Mouse (Mus musculus): ENCODE measurements around the gene Dnase1l2. TPM values are rescaled to one million over a fixed set of nuclear protein-coding genes. Genes with fewer than 3 reads are reported as not detected.

The Dnase1l2 gene
- polyA plus RNA-seq, 1 experiment from 2014 or later = 3.2 TPM

DNA sequence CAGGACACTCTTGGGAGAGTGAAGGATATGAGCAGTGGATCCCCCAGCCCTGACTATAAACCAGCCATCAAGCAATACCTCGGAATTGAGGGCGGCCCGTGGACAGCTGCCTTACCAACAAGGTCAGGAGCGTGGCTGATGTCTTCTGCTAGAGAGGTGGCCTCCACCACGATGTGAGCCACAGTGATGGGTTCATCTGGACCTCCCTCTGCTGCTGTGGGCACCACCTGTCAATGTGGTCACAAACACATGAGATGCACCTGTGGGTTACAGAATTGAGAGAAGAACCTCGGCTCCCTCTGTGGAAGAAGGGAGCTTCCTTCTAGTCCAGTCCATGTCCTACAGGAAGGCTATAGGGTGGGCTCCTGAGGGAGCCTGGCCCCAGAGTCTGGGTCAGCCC, 6.6 kb upstream of the Dnase1l2 start:
- Histone ChIP-seq H3K4me3 (ENCODE audit: low read depth, low read length) (no peak overlapping the region), H3K27ac (ENCODE audit: low read depth, low read length) (no peak overlapping the region), H3K4me2 (replicated peaks; ENCODE audit: low read depth, low read length) (no peak overlapping the region), H3K36me3 (ENCODE audit: control insufficient read depth, insufficient read depth, low read length) (peaks cover 13% of the 10 kb centered on the region; the same call in 1 of the 2 replicates), H3K9me3 (ENCODE audit: control insufficient read depth, low read length) (no peaks in the 10 kb centered on the region), H3K27me3 (ENCODE audit: control insufficient read depth, insufficient read depth, low read length) (no peaks in the 10 kb centered on the region), H3K4me1 (replicated peaks; ENCODE audit: control insufficient read depth, insufficient read depth, low read length) (0 out of 2 replicates have a peak, but pooled peaks cover 2% of the 10 kb centered on the region), H3K9ac (ENCODE audit: low read depth, low read length) (no peak overlapping the region)
- DNase-seq (ENCODE audit: low spot score) (no peak), ATAC-seq (ENCODE audit: low FRiP score) (no peak)
- 92% methylated on average over 6 of the region's 6 CpGs for WGBS

DNA sequence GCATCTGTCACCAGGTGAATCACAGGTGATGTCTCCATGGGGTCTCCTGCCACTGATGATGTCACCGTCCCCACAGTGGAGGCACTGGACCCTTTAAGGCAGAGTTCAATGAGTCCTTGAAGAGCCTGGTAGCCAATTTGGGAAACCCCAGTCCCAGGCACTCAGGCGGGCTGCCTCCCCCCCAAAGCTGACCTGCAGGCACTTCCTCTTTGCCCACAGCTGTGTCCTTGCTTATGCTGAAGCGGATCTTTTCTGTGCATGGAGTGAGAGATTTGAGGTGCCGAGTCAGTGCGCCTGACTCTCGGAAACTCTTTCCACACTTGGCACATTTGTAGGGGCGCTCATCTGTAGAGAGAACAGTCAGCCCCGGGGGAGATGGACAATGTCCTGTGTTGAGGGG, 3.7 kb upstream of the Dnase1l2 start:
- Histone ChIP-seq H3K4me3 (ENCODE audit: low read depth, low read length) (no peak overlapping the region), H3K27ac (ENCODE audit: low read depth, low read length) (no peak overlapping the region), H3K36me3 (ENCODE audit: control insufficient read depth, insufficient read depth, low read length) (peaks cover 18% of the 10 kb centered on the region; the same call in 1 of the 2 replicates), H3K27me3 (ENCODE audit: control insufficient read depth, insufficient read depth, low read length) (no peaks in the 10 kb centered on the region), H3K4me1 (replicated peaks; ENCODE audit: control insufficient read depth, insufficient read depth, low read length) (no peaks in the 10 kb centered on the region), H3K9me3 (ENCODE audit: control insufficient read depth, low read length) (no peaks in the 10 kb centered on the region), H3K9ac (ENCODE audit: low read depth, low read length) (no peak overlapping the region), H3K4me2 (replicated peaks; ENCODE audit: low read depth, low read length) (no peak overlapping the region)
- WGBS = 90% methylated on average over 8 of the region's 8 CpGs
- no peak for ATAC-seq (ENCODE audit: low FRiP score)
- no peak for DNase-seq (ENCODE audit: low spot score)

DNA sequence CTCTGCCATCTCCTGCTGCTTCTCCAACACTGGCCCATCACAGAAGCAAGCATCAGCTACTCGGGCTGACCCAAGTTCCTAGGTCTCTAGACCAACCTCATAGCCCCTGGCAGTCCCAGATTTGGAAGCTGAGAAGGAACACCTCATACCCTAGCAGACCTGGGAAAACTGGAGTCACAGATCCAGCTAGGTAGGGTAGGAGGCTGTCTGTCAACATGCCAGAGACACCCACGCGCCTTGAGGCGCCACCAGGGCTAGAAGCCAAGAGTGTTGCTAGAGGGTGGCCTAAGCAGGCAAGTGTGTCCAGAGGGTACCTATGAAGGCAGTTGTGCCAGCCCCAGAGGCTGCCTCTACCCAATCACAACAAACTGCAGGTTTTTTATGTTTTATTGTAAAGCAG, 504 bp upstream of the Dnase1l2 start:
- H3K9ac ChIP-seq (ENCODE audit: low read depth, low read length) = no peak overlapping the region
- WGBS = 91% methylated on average over 4 of the region's 4 CpGs
- H3K4me2 ChIP-seq (replicated peaks; ENCODE audit: low read depth, low read length) = no peak overlapping the region
- H3K9me3 ChIP-seq (ENCODE audit: control insufficient read depth, low read length) = no peaks in the 10 kb centered on the region
- H3K4me1 ChIP-seq (replicated peaks; ENCODE audit: control insufficient read depth, insufficient read depth, low read length) = no peaks in the 10 kb centered on the region
- peaks cover 18% of the 10 kb centered on the region; the same call in 1 of the 2 replicates for H3K36me3 ChIP-seq (ENCODE audit: control insufficient read depth, insufficient read depth, low read length)
- ATAC-seq (ENCODE audit: low FRiP score) (no peak), DNase-seq (ENCODE audit: low spot score) (no peak)
- no peaks in the 10 kb centered on the region for H3K27me3 ChIP-seq (ENCODE audit: control insufficient read depth, insufficient read depth, low read length)
- H3K4me3 ChIP-seq (ENCODE audit: low read depth, low read length) = no peak overlapping the region
- no peak overlapping the region for H3K27ac ChIP-seq (ENCODE audit: low read depth, low read length)

DNA sequence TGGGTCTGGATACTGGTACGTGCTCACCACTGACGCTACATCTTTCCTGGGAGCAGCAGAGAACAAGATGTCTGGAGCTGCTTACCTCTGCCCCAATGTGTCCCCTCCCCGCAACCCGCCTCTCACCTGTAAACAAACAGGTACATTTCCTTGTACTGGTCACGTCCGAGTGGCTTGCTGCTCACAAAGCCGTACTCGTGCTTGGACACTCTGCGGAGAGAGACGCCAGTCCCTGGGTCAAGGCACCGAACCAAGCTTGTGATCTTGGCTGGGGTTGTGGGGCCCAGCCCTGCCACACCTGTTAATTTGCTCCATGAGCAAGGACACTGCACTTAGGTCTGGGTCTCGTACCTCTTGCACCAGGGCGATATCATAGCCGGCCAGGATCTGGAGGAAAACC, 798 bp downstream of the Dnase1l2 start:
- peaks cover 16% of the 10 kb centered on the region; the same call in 1 of the 2 replicates for H3K36me3 ChIP-seq (ENCODE audit: control insufficient read depth, insufficient read depth, low read length)
- WGBS = 91% methylated on average over 14 of the region's 14 CpGs
- no peak for ATAC-seq (ENCODE audit: low FRiP score)

GRCm38 (mm10) chr17:24441148-24441547, 1.8 kb downstream of the Dnase1l2 start:
- DNase-seq (ENCODE audit: low spot score) (peak; percentile 19), ATAC-seq (ENCODE audit: low FRiP score) (no peak)
- H3K9me3 ChIP-seq (ENCODE audit: control insufficient read depth, low read length) = no peaks in the 10 kb centered on the region
- peaks cover 7% of the 10 kb centered on the region; the same call in 1 of the 2 replicates for H3K36me3 ChIP-seq (ENCODE audit: control insufficient read depth, insufficient read depth, low read length)
- H3K4me3 ChIP-seq (ENCODE audit: low read depth, low read length) = no peak overlapping the region
- H3K27ac ChIP-seq (ENCODE audit: low read depth, low read length) = no peak overlapping the region
- no peaks in the 10 kb centered on the region for H3K4me1 ChIP-seq (replicated peaks; ENCODE audit: control insufficient read depth, insufficient read depth, low read length)
- no peaks in the 10 kb centered on the region for H3K27me3 ChIP-seq (ENCODE audit: control insufficient read depth, insufficient read depth, low read length)
- WGBS = 37% methylated on average over 2 of the region's 2 CpGs
- no peak overlapping the region for H3K4me2 ChIP-seq (replicated peaks; ENCODE audit: low read depth, low read length)
- H3K9ac ChIP-seq (ENCODE audit: low read depth, low read length) = no peak overlapping the region

More for the DNA sequence above, 798 bp downstream of the Dnase1l2 start:
- Histone ChIP-seq H3K9ac (ENCODE audit: low read depth, low read length) (no peak overlapping the region), H3K4me3 (ENCODE audit: low read depth, low read length) (no peak overlapping the region), H3K27me3 (ENCODE audit: control insufficient read depth, insufficient read depth, low read length) (no peaks in the 10 kb centered on the region), H3K4me2 (replicated peaks; ENCODE audit: low read depth, low read length) (no peak overlapping the region), H3K9me3 (ENCODE audit: control insufficient read depth, low read length) (no peaks in the 10 kb centered on the region), H3K27ac (ENCODE audit: low read depth, low read length) (no peak overlapping the region), H3K4me1 (replicated peaks; ENCODE audit: control insufficient read depth, insufficient read depth, low read length) (no peaks in the 10 kb centered on the region)
- DNase-seq (ENCODE audit: low spot score) = no peak

GRCm38 (mm10) chr17:24440377-24440776, 2.5 kb downstream of the Dnase1l2 start:
- H3K4me3 ChIP-seq (ENCODE audit: low read depth, low read length) = no peak overlapping the region
- H3K4me1 ChIP-seq (replicated peaks; ENCODE audit: control insufficient read depth, insufficient read depth, low read length) = no peaks in the 10 kb centered on the region
- H3K4me2 ChIP-seq (replicated peaks; ENCODE audit: low read depth, low read length) = no peak overlapping the region
- no peak overlapping the region for H3K9ac ChIP-seq (ENCODE audit: low read depth, low read length)
- no peak for DNase-seq (ENCODE audit: low spot score)
- WGBS = 96% methylated on average over 8 of the region's 8 CpGs
- ATAC-seq (ENCODE audit: low FRiP score) = no peak
- no peaks in the 10 kb centered on the region for H3K27me3 ChIP-seq (ENCODE audit: control insufficient read depth, insufficient read depth, low read length)
- H3K27ac ChIP-seq (ENCODE audit: low read depth, low read length) = no peak overlapping the region
- H3K36me3 ChIP-seq (ENCODE audit: control insufficient read depth, insufficient read depth, low read length) = peaks cover 6% of the 10 kb centered on the region; the same call in 1 of the 2 replicates
- no peaks in the 10 kb centered on the region for H3K9me3 ChIP-seq (ENCODE audit: control insufficient read depth, low read length)

- Histone ChIP-seq H3K27ac (ENCODE audit: low read depth, low read length) (no peak overlapping the region), H3K9me3 (ENCODE audit: control insufficient read depth, low read length) (no peaks in the 10 kb centered on the region), H3K4me2 (replicated peaks; ENCODE audit: low read depth, low read length) (no peak overlapping the region), H3K4me3 (ENCODE audit: low read depth, low read length) (no peak overlapping the region), H3K9ac (ENCODE audit: low read depth, low read length) (no peak overlapping the region), H3K36me3 (ENCODE audit: control insufficient read depth, insufficient read depth, low read length) (no peaks in the 10 kb centered on the region), H3K27me3 (ENCODE audit: control insufficient read depth, insufficient read depth, low read length) (no peaks in the 10 kb centered on the region), H3K4me1 (replicated peaks; ENCODE audit: control insufficient read depth, insufficient read depth, low read length) (no peaks in the 10 kb centered on the region)
- WGBS = 81% methylated on average over 5 of the region's 5 CpGs
- DNase-seq (ENCODE audit: low spot score) = peak; percentile 62
- 0 out of 2 replicates have a peak, but pooled peaks have one; percentile 10 for ATAC-seq (ENCODE audit: low FRiP score)
These were observed 5.9 kb downstream of the Dnase1l2 start for GRCm38 (mm10) chr17:24437016-24437415.

DNA sequence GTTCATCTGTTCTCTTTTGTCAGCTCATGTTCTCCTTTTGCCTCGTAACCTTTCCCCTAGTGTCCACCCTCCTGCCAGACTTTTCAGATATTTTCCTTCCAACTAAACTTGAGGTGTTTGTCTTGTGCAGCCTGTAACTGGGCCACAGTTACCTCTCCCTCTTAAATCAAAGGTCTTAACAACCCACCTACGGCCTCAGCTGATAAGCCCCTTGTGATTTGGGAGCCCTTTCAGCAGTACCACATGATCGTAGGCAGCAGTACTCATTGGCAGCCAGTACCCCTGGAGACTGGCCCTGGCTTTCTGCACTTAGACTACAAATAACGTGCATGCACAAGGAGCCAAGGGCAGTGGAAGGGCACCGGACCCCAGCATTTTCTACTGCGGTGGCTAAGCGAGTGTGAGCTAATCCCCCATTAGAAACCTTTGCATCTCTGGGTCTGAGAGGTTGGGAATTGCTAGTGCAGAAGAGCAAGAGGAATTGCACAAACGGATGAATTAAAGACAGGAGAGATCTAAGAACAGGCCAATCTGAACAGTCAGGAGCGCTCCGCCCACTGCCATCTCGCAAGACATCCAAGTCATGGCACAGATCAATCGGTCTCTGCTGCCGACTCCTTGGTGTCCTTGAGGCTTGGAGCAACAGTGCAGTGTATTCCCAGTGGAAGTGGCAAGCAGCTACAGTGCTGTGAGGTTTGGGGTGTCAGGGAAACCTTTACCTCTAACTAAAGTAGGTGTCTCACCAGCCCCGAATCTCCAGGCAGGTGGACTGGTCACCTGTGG, 13.5 kb downstream of the Dnase1l2 start:
- no peaks in the 10 kb centered on the region for H3K27me3 ChIP-seq (ENCODE audit: control insufficient read depth, insufficient read depth, low read length)
- no peak for ATAC-seq (ENCODE audit: low FRiP score)
- no peaks in the 10 kb centered on the region for H3K9me3 ChIP-seq (ENCODE audit: control insufficient read depth, low read length)
- DNase-seq (ENCODE audit: low spot score) = no peak
- WGBS = 90% methylated on average over 14 of the region's 14 CpGs
- peaks cover 3% of the 10 kb centered on the region; the same call in 1 of the 2 replicates for H3K36me3 ChIP-seq (ENCODE audit: control insufficient read depth, insufficient read depth, low read length)
- H3K4me2 ChIP-seq (replicated peaks; ENCODE audit: low read depth, low read length) = no peak overlapping the region
- H3K4me3 ChIP-seq (ENCODE audit: low read depth, low read length) = no peak overlapping the region
- no peak overlapping the region for H3K27ac ChIP-seq (ENCODE audit: low read depth, low read length)
- H3K9ac ChIP-seq (ENCODE audit: low read depth, low read length) = no peak overlapping the region
- H3K4me1 ChIP-seq (replicated peaks; ENCODE audit: control insufficient read depth, insufficient read depth, low read length) = no peaks in the 10 kb centered on the region

DNA sequence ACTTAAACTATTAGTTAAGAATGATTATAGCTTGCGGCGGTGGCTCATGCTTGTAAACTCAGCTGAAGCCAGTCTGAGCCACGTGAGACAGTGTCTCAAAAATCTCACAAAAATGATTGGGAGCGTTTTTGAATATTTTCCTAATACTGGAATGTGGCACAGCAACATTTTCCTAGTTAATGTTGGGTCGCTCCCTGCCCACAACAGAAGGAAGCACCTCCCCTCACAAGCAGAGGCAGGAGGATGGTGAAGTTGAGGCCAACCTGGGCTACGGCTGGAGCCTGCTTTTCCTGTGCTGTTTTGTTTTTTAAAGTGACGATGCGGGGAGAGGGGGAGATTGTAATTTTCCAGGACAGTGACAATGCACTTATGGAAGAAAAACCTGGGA, 15.7 kb downstream of the Dnase1l2 start:
- Histone ChIP-seq H3K4me1 (replicated peaks; ENCODE audit: control insufficient read depth, insufficient read depth, low read length) (no peaks in the 10 kb centered on the region), H3K9ac (ENCODE audit: low read depth, low read length) (peak overlapping the region; percentile 80), H3K9me3 (ENCODE audit: control insufficient read depth, low read length) (no peaks in the 10 kb centered on the region), H3K36me3 (ENCODE audit: control insufficient read depth, insufficient read depth, low read length) (peaks cover 10% of the 10 kb centered on the region), H3K4me3 (ENCODE audit: low read depth, low read length) (peak overlapping the region; percentile 60), H3K27me3 (ENCODE audit: control insufficient read depth, insufficient read depth, low read length) (no peaks in the 10 kb centered on the region), H3K27ac (ENCODE audit: low read depth, low read length) (0 out of 2 replicates have a peak overlapping the region, but pooled peaks have one; percentile 2), H3K4me2 (replicated peaks; ENCODE audit: low read depth, low read length) (peak overlapping the region; percentile 64)
- ATAC-seq (ENCODE audit: low FRiP score) = no peak
- WGBS = 11% methylated on average over 8 of the region's 8 CpGs
- peak; percentile 33 for DNase-seq (ENCODE audit: low spot score)

All from hindbrain, embryonic 11.5 days (tissue).